Mouse (Mus musculus) embryo, embryonic 11.5 days (tissue): ENCODE measurements around the gene Gm28308.

Experiments
- DNase-seq: peaks from one replicate; pipeline ENCODE4 v3.0.0-alpha.2; 2012; ENCODE audit warnings: low read depth, low spot score

Gm28308 gene

GRCm38 (mm10) chr6:52156551-52157200 lies 56.5 kb downstream of the Gm28308 start:
- DNase-seq = no peak

- DNase-seq = no peak
Observed at GRCm38 (mm10) chr6:52155471-52155870, 57.7 kb downstream of the Gm28308 start.

- DNase-seq = no peak
Observed at GRCm38 (mm10) chr6:52154044-52154443, 59.1 kb downstream of the Gm28308 start.

GRCm38 (mm10) chr6:52153270-52153669 lies 59.9 kb downstream of the Gm28308 start:
- DNase-seq = no peak

- DNase-seq = no peak
Observed at GRCm38 (mm10) chr6:52152226-52153193, 60.6 kb downstream of the Gm28308 start.

GRCm38 (mm10) chr6:52151571-52151970 lies 61.6 kb downstream of the Gm28308 start:
- DNase-seq = no peak

GRCm38 (mm10) chr6:52150401-52150966 lies 62.7 kb downstream of the Gm28308 start:
- DNase-seq = no peak

- DNase-seq = no peak
Observed at GRCm38 (mm10) chr6:52139115-52139514, 74.0 kb downstream of the Gm28308 start.

- no peak for DNase-seq
Observed at GRCm38 (mm10) chr6:52138576-52138975, 74.6 kb downstream of the Gm28308 start.

GRCm38 (mm10) chr6:52137841-52138535 lies 75.2 kb downstream of the Gm28308 start:
- no peak for DNase-seq

- DNase-seq = no peak
Observed at GRCm38 (mm10) chr6:52123673-52124072, 89.5 kb downstream of the Gm28308 start.

GRCm38 (mm10) chr6:52121173-52121572 lies 92.0 kb downstream of the Gm28308 start:
- no peak for DNase-seq

- DNase-seq = no peak
Observed at GRCm38 (mm10) chr6:52118903-52119635, 94.1 kb downstream of the Gm28308 start.

- no peak for DNase-seq
Observed at GRCm38 (mm10) chr6:52115899-52116298, 97.2 kb downstream of the Gm28308 start.
